Comparison of ENCODE assay signal across 13 mouse cellular contexts in the genomic region with DNA sequence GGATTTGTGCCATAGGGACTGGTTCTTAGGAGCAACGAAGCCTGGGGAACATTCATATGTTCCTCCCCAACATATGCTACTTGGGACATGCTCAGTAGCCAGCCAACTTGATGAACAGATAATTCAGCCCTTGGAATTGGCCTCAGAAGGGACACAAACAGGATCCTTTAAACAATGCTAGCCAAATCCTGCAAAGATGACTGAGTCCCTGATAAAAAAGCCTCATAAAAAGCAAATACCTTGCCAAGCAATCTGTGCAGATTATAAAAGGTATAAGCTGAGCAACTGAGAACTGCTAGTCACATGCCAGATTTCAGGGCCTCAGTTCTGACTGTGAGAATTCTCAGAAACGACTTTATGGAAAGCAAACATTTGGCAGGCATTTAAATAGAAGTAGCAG.
A peak's percentile ranks its signal among the peaks of the same experiment; 100 is the strongest.
DNase-seq lines count a peak whose midpoint lies in the region; ATAC-seq lines count a peak whose summit lies in the region.
"Had no signal": no experiment of that assay in that cellular context is flagged by ENCODE, and none has a peak within 500 bp of the region (broad histone marks: within the 10 kb centered on the region; RNA-seq: fewer than 3 reads in every experiment).

No protein-coding gene starts in this region.

- no peaks in the 10 kb centered on the region for H3K36me3 ChIP-seq in forebrain, embryonic 15.5 days
- H3K36me3 ChIP-seq in forebrain, embryonic 12.5 days (replicated peaks), result no peaks in the 10 kb centered on the region
- H3K36me3 ChIP-seq in forebrain, embryonic 16.5 days (ENCODE audit: control insufficient read depth, insufficient read depth), result no peaks in the 10 kb centered on the region

- no peak overlapping the region for H3K9ac ChIP-seq in forebrain, embryonic 15.5 days (replicated peaks)
- no peak overlapping the region for H3K9ac ChIP-seq in forebrain, embryonic 12.5 days
- no peak overlapping the region for H3K9ac ChIP-seq in forebrain, embryonic 16.5 days (replicated peaks; ENCODE audit: low read depth, low read length)

- H3K27ac ChIP-seq in forebrain, embryonic 15.5 days (replicated peaks), result peak overlapping the region; percentile 43; the same call in 1 of the 2 replicates
- no peak overlapping the region for H3K27ac ChIP-seq in forebrain, embryonic 12.5 days
- H3K27ac ChIP-seq in forebrain, embryonic 16.5 days (ENCODE audit: low read length), result no peak overlapping the region

- ATAC-seq in forebrain, embryonic 15.5 days (replicated peaks), result peak; percentile 90
- no peak for ATAC-seq in forebrain, embryonic 12.5 days (ENCODE audit: low FRiP score)
- ATAC-seq in forebrain, embryonic 16.5 days, result peak; percentile 93

- H3K4me3 ChIP-seq in forebrain, embryonic 15.5 days, result no peak overlapping the region
- H3K4me3 ChIP-seq in forebrain, embryonic 12.5 days (replicated peaks), result no peak overlapping the region
- H3K4me3 ChIP-seq in forebrain, embryonic 16.5 days (replicated peaks; ENCODE audit: low read length), result no peak overlapping the region

- H3K27me3 ChIP-seq in forebrain, embryonic 15.5 days, result no peaks in the 10 kb centered on the region
- H3K27me3 ChIP-seq in forebrain, embryonic 12.5 days, result no peaks in the 10 kb centered on the region
- H3K27me3 ChIP-seq in forebrain, embryonic 16.5 days (replicated peaks; ENCODE audit: control insufficient read depth, insufficient read depth, low read length), result no peaks in the 10 kb centered on the region

- WGBS in forebrain, embryonic 15.5 days, result 46% methylated on average over 2 of the region's 2 CpGs
- WGBS in forebrain, embryonic 12.5 days, result 75% methylated on average over 2 of the region's 2 CpGs
- WGBS in forebrain, embryonic 16.5 days, result 28% methylated on average over 2 of the region's 2 CpGs

- no peak overlapping the region for H3K4me2 ChIP-seq in forebrain, embryonic 15.5 days (replicated peaks)
- no peak overlapping the region for H3K4me2 ChIP-seq in forebrain, embryonic 12.5 days
- no peak overlapping the region for H3K4me2 ChIP-seq in forebrain, embryonic 16.5 days (ENCODE audit: low read length)

- 0 out of 2 replicates have a peak, but pooled peaks cover 2% of the 10 kb centered on the region for H3K4me1 ChIP-seq in forebrain, embryonic 15.5 days
- H3K4me1 ChIP-seq in forebrain, embryonic 12.5 days, result no peaks in the 10 kb centered on the region
- no peaks in the 10 kb centered on the region; the same call in 1 of the 2 replicates for H3K4me1 ChIP-seq in forebrain, embryonic 16.5 days (replicated peaks; ENCODE audit: control insufficient read depth, insufficient read depth, low read length)

- intact Hi-C loops in left cerebral cortex, postnatal 4 days (cut with DNase I), result no loop called here

- peak; percentile 2 to 4 for DNase-seq in right cerebral cortex, adult 2 months (ENCODE audit: low spot score in 2 of 2)
- no peak for DNase-seq in right cerebral cortex, postnatal 36 days (ENCODE audit: low spot score in 2 of 2)
- DNase-seq in left cerebral cortex, postnatal 4 days, result peak; percentile 8
- DNase-seq in thymus, postnatal 4 days, result no peak
- DNase-seq in embryo, embryonic 9.5 days (ENCODE audit: extremely low spot score), result no peak
- DNase-seq: adrenal gland, postnatal 36 days; embryo, embryonic 11 days; kidney, adult 8-10 months; lung, adult 2 months; thymus, adult 2 months had no signal

- H3K9me3 ChIP-seq in forebrain, embryonic 15.5 days, result no peaks in the 10 kb centered on the region
- H3K9me3 ChIP-seq in forebrain, embryonic 12.5 days, result no peaks in the 10 kb centered on the region
- no peaks in the 10 kb centered on the region for H3K9me3 ChIP-seq in forebrain, embryonic 16.5 days (ENCODE audit: control insufficient read depth, low read length)

Comparison
In these comparisons a context has a peak if more than half of its experiments do, and no peak if none do; other contexts are left out.
1. DNase-seq: peak in right cerebral cortex, adult 2 months (2 of 2) and left cerebral cortex, postnatal 4 days (single experiment); none in right cerebral cortex, postnatal 36 days (0 of 2), thymus, postnatal 4 days (single experiment) and embryo, embryonic 9.5 days (single experiment).